Mouse (Mus musculus): ENCODE results near the gene Mst1r. TPM values are rescaled to one million over a fixed set of nuclear protein-coding genes. Genes with fewer than 3 reads are reported as not detected.

The Mst1r gene
- polyA plus RNA-seq (2015; fragmentation: Nextera tagmentation; extraction: Ambion mirVana), result 0.37 and 0.38 TPM in 2 replicates

- H3K4me3 ChIP-seq (ENCODE audit: low read depth, low read length), result peak within 1 kb of the TSS; percentile 38
- WGBS (ENCODE audit: insufficient replicate concordance), result 32% methylated on average over 19 of the region's 19 CpGs
- TF ChIP-seq EP300 (IDR thresholded peaks at IDR 0.05; ENCODE audit: low read depth) (no peak), CTCF (IDR thresholded peaks at IDR 0.05; ENCODE audit: low read depth) (no peak)
- DNase-seq (peak; percentile 80), ATAC-seq (peak; percentile 70)
- H3K27me3 ChIP-seq (ENCODE audit: insufficient read depth, low read length), result no peaks in the 10 kb centered on the region
- H3K9me3 ChIP-seq (ENCODE audit: low read length), result no peaks in the 10 kb centered on the region
- H3K4me2 ChIP-seq (ENCODE audit: low read depth, low read length), result peak within 1 kb of the TSS; percentile 75
- H3K9ac ChIP-seq (replicated peaks), result peak within 1 kb of the TSS; percentile 51
- H3K36me3 ChIP-seq (replicated peaks; ENCODE audit: insufficient read depth, low read length), result peaks cover 10% of the 10 kb centered on the region
- peak within 1 kb of the TSS; percentile 7; the same call in 1 of the 2 replicates for H3K27ac ChIP-seq (ENCODE audit: low read depth)
- peaks cover 25% of the 10 kb centered on the region for H3K4me1 ChIP-seq (ENCODE audit: insufficient read depth)
Observed at GRCm38 (mm10) chr9:107906252-107906966, at the start of gene Mst1r. Gene Mst1r (plus strand): TSS chr9:107906873.

- peak; percentile 29; the same call in 1 of the 2 replicates for ATAC-seq
Observed at GRCm38 (mm10) chr9:107858343-107858742, 48.3 kb upstream of the Mst1r start.

DNA sequence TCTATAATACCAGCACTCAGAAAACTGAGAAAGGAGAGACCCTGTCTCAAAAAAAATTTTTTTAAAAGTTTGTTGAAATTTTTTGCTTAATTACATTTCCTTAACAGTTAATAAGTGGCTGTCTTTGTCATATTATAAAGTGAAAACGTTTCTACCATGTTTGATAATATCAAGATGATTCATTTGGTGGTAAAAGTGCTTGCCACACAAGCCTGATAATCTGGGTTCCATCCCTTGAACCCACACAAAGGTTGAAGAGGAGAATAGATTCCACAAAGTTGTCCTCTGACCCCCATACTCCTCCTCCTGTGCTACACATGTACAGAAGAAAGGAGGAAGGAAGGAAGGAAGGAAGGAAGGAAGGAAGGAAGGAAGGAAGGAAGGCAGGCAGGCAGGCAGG, 42.2 kb upstream of the Mst1r start:
- Histone ChIP-seq H3K4me1 (ENCODE audit: insufficient read depth) (peaks cover 2% of the 10 kb centered on the region; the same call in 1 of the 2 replicates), H3K27ac (ENCODE audit: low read depth) (no peak overlapping the region), H3K9me3 (ENCODE audit: low read length) (no peaks in the 10 kb centered on the region), H3K36me3 (replicated peaks; ENCODE audit: insufficient read depth, low read length) (peaks cover 6% of the 10 kb centered on the region; the same call in 1 of the 2 replicates), H3K27me3 (ENCODE audit: insufficient read depth, low read length) (no peaks in the 10 kb centered on the region), H3K9ac (replicated peaks) (no peak overlapping the region), H3K4me2 (ENCODE audit: low read depth, low read length) (no peak overlapping the region), H3K4me3 (ENCODE audit: low read depth, low read length) (no peak overlapping the region)
- no peak for DNase-seq
- TF ChIP-seq CTCF (IDR thresholded peaks at IDR 0.05; ENCODE audit: low read depth) (no peak), EP300 (IDR thresholded peaks at IDR 0.05; ENCODE audit: low read depth) (no peak)
- ATAC-seq, result no peak
- WGBS (ENCODE audit: insufficient replicate concordance), result 43% methylated on average over 1 of the region's 1 CpGs

More at GRCm38 (mm10) chr9:107858343-107858742, 48.3 kb upstream of the Mst1r start:
- peaks cover 17% of the 10 kb centered on the region for H3K36me3 ChIP-seq (replicated peaks; ENCODE audit: insufficient read depth, low read length)
- whole genome bisulfite sequencing (ENCODE audit: insufficient replicate concordance), result 60% methylated on average over 3 of the region's 3 CpGs
- H3K9ac ChIP-seq (replicated peaks), result no peak overlapping the region
- no peak overlapping the region for H3K4me3 ChIP-seq (ENCODE audit: low read depth, low read length)
- H3K27me3 ChIP-seq (ENCODE audit: insufficient read depth, low read length), result no peaks in the 10 kb centered on the region
- H3K4me1 ChIP-seq (ENCODE audit: insufficient read depth), result no peaks in the 10 kb centered on the region
- DNase-seq, result no peak
- H3K27ac ChIP-seq (ENCODE audit: low read depth), result no peak overlapping the region
- TF ChIP-seq CTCF (IDR thresholded peaks at IDR 0.05; ENCODE audit: low read depth) (no peak), EP300 (IDR thresholded peaks at IDR 0.05; ENCODE audit: low read depth) (peak; percentile 67)
- H3K4me2 ChIP-seq (ENCODE audit: low read depth, low read length), result no peak overlapping the region
- H3K9me3 ChIP-seq (ENCODE audit: low read length), result no peaks in the 10 kb centered on the region

DNA sequence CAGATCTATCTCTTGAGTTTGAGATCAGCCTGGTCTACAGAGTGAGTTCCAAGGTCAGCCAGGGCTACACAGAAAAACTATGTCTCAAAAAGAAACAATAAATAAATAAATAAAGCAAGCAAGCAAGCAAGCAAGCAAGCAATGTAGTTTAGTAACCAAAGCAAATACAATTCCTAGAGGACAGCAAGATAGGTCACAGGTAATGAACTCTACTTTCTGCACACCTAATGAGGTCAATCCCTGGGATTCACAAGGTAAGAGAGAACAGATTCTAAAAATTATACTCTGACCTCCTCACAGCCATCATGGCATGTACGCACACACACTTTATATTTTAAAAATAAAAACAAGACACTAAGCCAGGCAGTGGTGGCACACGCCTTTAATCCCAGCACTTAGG, 40.6 kb upstream of the Mst1r start:
- H3K27me3 ChIP-seq (ENCODE audit: insufficient read depth, low read length), result no peaks in the 10 kb centered on the region
- H3K4me3 ChIP-seq (ENCODE audit: low read depth, low read length), result no peak overlapping the region
- peaks cover 5% of the 10 kb centered on the region; the same call in 1 of the 2 replicates for H3K36me3 ChIP-seq (replicated peaks; ENCODE audit: insufficient read depth, low read length)
- no peak overlapping the region for H3K9ac ChIP-seq (replicated peaks)
- ATAC-seq, result no peak
- H3K4me2 ChIP-seq (ENCODE audit: low read depth, low read length), result no peak overlapping the region
- H3K4me1 ChIP-seq (ENCODE audit: insufficient read depth), result peaks cover 4% of the 10 kb centered on the region
- TF ChIP-seq CTCF (IDR thresholded peaks at IDR 0.05; ENCODE audit: low read depth) (no peak), EP300 (IDR thresholded peaks at IDR 0.05; ENCODE audit: low read depth) (no peak)
- no peak overlapping the region for H3K27ac ChIP-seq (ENCODE audit: low read depth)
- WGBS (ENCODE audit: insufficient replicate concordance), result 91% methylated on average over 2 of the region's 2 CpGs
- no peak for DNase-seq
- no peaks in the 10 kb centered on the region for H3K9me3 ChIP-seq (ENCODE audit: low read length)

DNA sequence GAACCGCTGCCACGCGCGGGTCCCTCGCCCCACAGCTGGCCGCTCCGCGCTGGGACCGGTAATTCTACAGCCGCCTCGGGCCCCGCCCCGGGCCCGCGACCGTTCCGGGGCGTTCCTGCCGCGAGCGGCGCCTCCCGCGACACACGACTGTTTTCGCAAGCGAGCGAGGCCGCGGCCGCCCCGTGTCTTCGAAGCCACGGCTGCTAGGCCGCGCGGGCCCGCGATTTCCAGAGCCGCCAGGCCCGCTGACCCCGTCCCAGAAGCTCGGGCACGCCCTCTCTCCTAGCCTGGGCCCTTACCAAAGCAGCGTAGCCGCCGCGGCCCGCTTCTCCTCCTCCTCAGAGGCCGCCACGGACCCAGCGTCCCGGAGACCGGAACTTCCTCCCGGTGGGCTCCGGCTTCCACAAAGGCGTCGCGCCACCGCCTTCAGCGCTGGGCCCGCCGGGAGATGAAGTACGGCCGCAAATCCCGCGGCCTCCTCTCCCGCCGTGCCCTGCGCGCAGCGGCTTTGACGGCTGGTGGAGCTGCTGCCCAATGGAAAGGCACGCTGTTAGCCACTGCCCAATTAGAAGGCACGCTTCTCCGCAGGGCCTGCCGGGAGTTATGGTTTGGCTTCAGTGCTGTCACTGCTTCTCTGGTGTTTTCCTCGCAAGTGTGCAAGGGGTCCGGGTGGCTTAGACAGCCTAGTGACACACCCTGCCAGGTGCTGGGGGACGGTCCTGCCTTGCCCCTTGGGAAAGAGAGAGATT, 34.1 kb upstream of the Mst1r start:
- Histone ChIP-seq H3K36me3 (replicated peaks; ENCODE audit: insufficient read depth, low read length) (peaks cover 5% of the 10 kb centered on the region; the same call in 1 of the 2 replicates), H3K27ac (ENCODE audit: low read depth) (peak overlapping the region; percentile 98), H3K4me2 (ENCODE audit: low read depth, low read length) (peak overlapping the region; percentile 78), H3K4me3 (ENCODE audit: low read depth, low read length) (peak overlapping the region; percentile 88), H3K9me3 (ENCODE audit: low read length) (no peaks in the 10 kb centered on the region), H3K4me1 (ENCODE audit: insufficient read depth) (peaks cover 19% of the 10 kb centered on the region), H3K27me3 (ENCODE audit: insufficient read depth, low read length) (no peaks in the 10 kb centered on the region), H3K9ac (replicated peaks) (peak overlapping the region; percentile 96)
- peak; percentile 98 for ATAC-seq
- TF ChIP-seq CTCF (IDR thresholded peaks at IDR 0.05; ENCODE audit: low read depth) (no peak), EP300 (IDR thresholded peaks at IDR 0.05; ENCODE audit: low read depth) (peak; percentile 9; the same call in 1 of the 2 replicates)
- under 1% methylated on average over 78 of the region's 80 CpGs for WGBS (ENCODE audit: insufficient replicate concordance)
- peak; percentile 93 for DNase-seq

DNA sequence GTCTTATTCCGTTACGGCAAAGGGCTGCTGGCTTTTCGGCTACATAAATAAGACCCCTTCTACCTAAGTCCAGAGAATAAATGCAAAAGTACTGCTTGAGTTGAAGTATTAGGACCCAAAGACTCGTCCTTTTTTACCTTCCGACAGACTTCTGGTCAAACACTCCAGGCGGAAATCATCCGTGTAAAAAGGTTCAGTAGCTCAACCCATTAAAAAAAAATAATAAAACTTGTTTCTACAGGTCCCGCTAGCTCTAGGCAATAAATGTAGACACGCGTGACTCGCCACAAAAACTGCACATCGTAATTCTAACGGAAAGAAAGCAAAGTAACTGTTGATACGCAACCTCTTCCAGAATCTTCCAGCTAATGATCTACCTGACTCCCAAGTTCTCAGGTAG, 33.5 kb upstream of the Mst1r start, which contains the start of gene Rbm6:
TSS of gene Rbm6 (minus strand) at position 101 of the 400 bp plus-strand sequence.
- Histone ChIP-seq H3K9ac (replicated peaks) (peak within 1 kb of the TSS; percentile 96), H3K27me3 (ENCODE audit: insufficient read depth, low read length) (no peaks in the 10 kb centered on the region), H3K4me2 (ENCODE audit: low read depth, low read length) (peak within 1 kb of the TSS; percentile 78), H3K4me1 (ENCODE audit: insufficient read depth) (peaks cover 19% of the 10 kb centered on the region), H3K36me3 (replicated peaks; ENCODE audit: insufficient read depth, low read length) (peaks cover 5% of the 10 kb centered on the region; the same call in 1 of the 2 replicates), H3K4me3 (ENCODE audit: low read depth, low read length) (peak within 1 kb of the TSS; percentile 88), H3K27ac (ENCODE audit: low read depth) (peak within 1 kb of the TSS; percentile 98), H3K9me3 (ENCODE audit: low read length) (no peaks in the 10 kb centered on the region)
- TF ChIP-seq CTCF (IDR thresholded peaks at IDR 0.05; ENCODE audit: low read depth) (no peak), EP300 (IDR thresholded peaks at IDR 0.05; ENCODE audit: low read depth) (peak; percentile 6; the same call in 1 of the 2 replicates)
- ATAC-seq (no peak), DNase-seq (no peak)
- 5% methylated on average over 14 of the region's 14 CpGs for WGBS (ENCODE audit: insufficient replicate concordance)
